8 mouse cellular contexts compared by ENCODE assay signal in genomic region chr5:43923933-43924332, GRCm38 (mm10). TPM values are rescaled to one million over a fixed set of nuclear protein-coding genes. Genes with fewer than 3 reads are reported as not detected.
DNase-seq lines count a peak whose midpoint lies in the region; ATAC-seq lines count a peak whose summit lies in the region.

No protein-coding gene starts in this region.

- no peak overlapping the region for H3K4me2 ChIP-seq in heart, embryonic 12.5 days
- H3K4me2 ChIP-seq in intestine, embryonic 14.5 days (ENCODE audit: low read length): no peak overlapping the region
- no peak overlapping the region for H3K4me2 ChIP-seq in neural tube, embryonic 11.5 days (ENCODE audit: low read depth)

- no peak overlapping the region for H3K4me3 ChIP-seq in heart, embryonic 12.5 days
- H3K4me3 ChIP-seq in intestine, embryonic 14.5 days (ENCODE audit: low read depth, low read length): no peak overlapping the region
- no peak overlapping the region for H3K4me3 ChIP-seq in neural tube, embryonic 11.5 days (ENCODE audit: low read depth, low read length)

- ATAC-seq in heart, embryonic 12.5 days (ENCODE audit: insufficient number of reproducible peaks, low FRiP score): no peak
- ATAC-seq in intestine, embryonic 14.5 days (replicated peaks; ENCODE audit: low FRiP score, low TSS enrichment, low read depth): no peak
- no peak for ATAC-seq in neural tube, embryonic 11.5 days (ENCODE audit: insufficient read depth, low FRiP score, low TSS enrichment)

- no peak overlapping the region for H3K9ac ChIP-seq in heart, embryonic 12.5 days
- H3K9ac ChIP-seq in intestine, embryonic 14.5 days (ENCODE audit: low read length): no peak overlapping the region
- H3K9ac ChIP-seq in neural tube, embryonic 11.5 days (ENCODE audit: low read length): no peak overlapping the region

- DNase-seq in heart, adult 8-10 months (ENCODE audit: low spot score): peak; percentile 46
- DNase-seq in T-cell, adult 2 months (ENCODE audit: low spot score): peak; percentile 52
- peak; percentile 64 for DNase-seq in embryo, embryonic 9.5 days (ENCODE audit: extremely low spot score)
- peak; percentile 90 for DNase-seq in intestine, embryonic 14.5 days (ENCODE audit: low spot score)
- DNase-seq in left cerebral cortex, postnatal 10 days (ENCODE audit: extremely low spot score in 1 of 2, low spot score in 2 of 2): peak; percentile 13 to 53
- peak; percentile 58 for DNase-seq in neural tube, embryonic 11.5 days (ENCODE audit: low spot score)
- DNase-seq in thymus, adult 18-20 months: peak; percentile 10 to 33

- no peaks in the 10 kb centered on the region for H3K9me3 ChIP-seq in heart, embryonic 12.5 days (replicated peaks)
- H3K9me3 ChIP-seq in intestine, embryonic 14.5 days (ENCODE audit: control insufficient read depth, low read length): no peaks in the 10 kb centered on the region
- H3K9me3 ChIP-seq in neural tube, embryonic 11.5 days (ENCODE audit: control insufficient read depth, low read length): no peaks in the 10 kb centered on the region

- intact Hi-C loops in left cerebral cortex, postnatal 10 days (cut with DNase I): loop anchor here (5.0 kb wide), 1 partner anchor 63 kb away; no protein-coding TSS in a partner anchor

- H3K36me3 ChIP-seq in heart, embryonic 12.5 days: no peaks in the 10 kb centered on the region
- no peaks in the 10 kb centered on the region for H3K36me3 ChIP-seq in intestine, embryonic 14.5 days (ENCODE audit: control insufficient read depth, insufficient read depth, low read length)
- H3K36me3 ChIP-seq in neural tube, embryonic 11.5 days (ENCODE audit: control insufficient read depth, insufficient read depth, low read length): no peaks in the 10 kb centered on the region

- WGBS in heart, embryonic 12.5 days: 28% methylated on average over 4 of the region's 4 CpGs
- WGBS in intestine, embryonic 14.5 days: 30% methylated on average over 4 of the region's 4 CpGs
- 30% methylated on average over 4 of the region's 4 CpGs for WGBS in neural tube, embryonic 11.5 days

- no peaks in the 10 kb centered on the region for H3K27me3 ChIP-seq in heart, embryonic 12.5 days (replicated peaks)
- H3K27me3 ChIP-seq in intestine, embryonic 14.5 days (replicated peaks; ENCODE audit: control insufficient read depth, insufficient read depth, low read length): no peaks in the 10 kb centered on the region
- no peaks in the 10 kb centered on the region for H3K27me3 ChIP-seq in neural tube, embryonic 11.5 days (ENCODE audit: control insufficient read depth, insufficient read depth, low read length)

- H3K27ac ChIP-seq in heart, embryonic 12.5 days (ENCODE audit: poor library complexity, severe bottlenecking): no peak overlapping the region
- no peak overlapping the region for H3K27ac ChIP-seq in intestine, embryonic 14.5 days (ENCODE audit: low read depth)
- no peak overlapping the region for H3K27ac ChIP-seq in neural tube, embryonic 11.5 days (ENCODE audit: low read depth, low read length)

- H3K4me1 ChIP-seq in heart, embryonic 12.5 days (replicated peaks): no peaks in the 10 kb centered on the region
- no peaks in the 10 kb centered on the region for H3K4me1 ChIP-seq in intestine, embryonic 14.5 days (replicated peaks; ENCODE audit: control insufficient read depth, insufficient read depth, low read length)
- no peaks in the 10 kb centered on the region for H3K4me1 ChIP-seq in neural tube, embryonic 11.5 days (ENCODE audit: control insufficient read depth, insufficient read depth, low read length)

RNA-seq across cellular contexts. Expression of gene Gm7879, which starts 11.0 kb away (rescaled TPM):
- 1 to 10 TPM; 7.8 to 9.7 (median 8.4) TPM for total RNA-seq in heart, adult 8-10 months (2022)
- polyA plus RNA-seq in heart, embryonic 12.5 days (2016; fragmentation: Nextera tagmentation; extraction: Ambion mirVana): 0.32 TPM in 1 of 2 replicates, not detected in the other
- not detected in 2 replicates for polyA plus RNA-seq in intestine, embryonic 14.5 days (2014; fragmentation: Nextera tagmentation; extraction: Ambion mirVana)
- 10 to 100 TPM; 13.7 to 14.2 TPM for total RNA-seq in left cerebral cortex, postnatal 10 days (2021)
- polyA plus RNA-seq in neural tube, embryonic 11.5 days (2014; fragmentation: Nextera tagmentation; extraction: Ambion mirVana): 1.1 TPM in 1 of 2 replicates, not detected in the other

RNA-seq across cellular contexts. Expression of gene Cd38, which starts 55.6 kb away (rescaled TPM):
- total RNA-seq in heart, adult 8-10 months (2022): 1 to 10 TPM; 5.8 to 9.5 (median 6.5) TPM
- 23.4 and 24.0 TPM in 2 replicates for polyA plus RNA-seq in heart, embryonic 12.5 days (2016; fragmentation: Nextera tagmentation; extraction: Ambion mirVana)
- 14.4 and 15.8 TPM in 2 replicates for polyA plus RNA-seq in intestine, embryonic 14.5 days (2014; fragmentation: Nextera tagmentation; extraction: Ambion mirVana)
- total RNA-seq in left cerebral cortex, postnatal 10 days (2021): 1 to 10 TPM; 3.2 to 3.5 TPM
- polyA plus RNA-seq in neural tube, embryonic 11.5 days (2014; fragmentation: Nextera tagmentation; extraction: Ambion mirVana): 9.9 and 11.5 TPM in 2 replicates

RNA-seq across cellular contexts. Expression of gene Fgfbp1, which starts 57.6 kb away (rescaled TPM):
- under 1 TPM in 3 of 4 experiments, not detected in 1; 0.22 to 0.28 (median 0.22) TPM for total RNA-seq in heart, adult 8-10 months (2022)
- 0.17 TPM in 1 of 2 replicates, not detected in the other for polyA plus RNA-seq in heart, embryonic 12.5 days (2016; fragmentation: Nextera tagmentation; extraction: Ambion mirVana)
- polyA plus RNA-seq in intestine, embryonic 14.5 days (2014; fragmentation: Nextera tagmentation; extraction: Ambion mirVana): 28.7 and 28.8 TPM in 2 replicates
- total RNA-seq in left cerebral cortex, postnatal 10 days (2021): 1 to 10 TPM; 4.4 to 4.8 TPM
- polyA plus RNA-seq in neural tube, embryonic 11.5 days (2014; fragmentation: Nextera tagmentation; extraction: Ambion mirVana): 0.93 and 1.5 TPM in 2 replicates

Comparison
In these comparisons a context has a peak if more than half of its experiments do, and no peak if none do; other contexts are left out.
1. DNase-seq: peak in every context shown above with its lines; median percentile 90 in intestine, embryonic 14.5 days; 64 in embryo, embryonic 9.5 days; 58 in neural tube, embryonic 11.5 days; 52 in T-cell, adult 2 months; 46 in heart, adult 8-10 months; 33 in left cerebral cortex, postnatal 10 days; 22 in thymus, adult 18-20 months.
2. RNA of gene Fgfbp1, which starts 57.6 kb away (polyA plus RNA-seq): 28.7 to 28.8 TPM in intestine, embryonic 14.5 days; 0.93 to 1.5 TPM in neural tube, embryonic 11.5 days and 0.17 TPM in heart, embryonic 12.5 days; every median in the first group is over 10 times any median in the second.